Comparison of ENCODE assay signal across 13 mouse cellular contexts in the genomic region with DNA sequence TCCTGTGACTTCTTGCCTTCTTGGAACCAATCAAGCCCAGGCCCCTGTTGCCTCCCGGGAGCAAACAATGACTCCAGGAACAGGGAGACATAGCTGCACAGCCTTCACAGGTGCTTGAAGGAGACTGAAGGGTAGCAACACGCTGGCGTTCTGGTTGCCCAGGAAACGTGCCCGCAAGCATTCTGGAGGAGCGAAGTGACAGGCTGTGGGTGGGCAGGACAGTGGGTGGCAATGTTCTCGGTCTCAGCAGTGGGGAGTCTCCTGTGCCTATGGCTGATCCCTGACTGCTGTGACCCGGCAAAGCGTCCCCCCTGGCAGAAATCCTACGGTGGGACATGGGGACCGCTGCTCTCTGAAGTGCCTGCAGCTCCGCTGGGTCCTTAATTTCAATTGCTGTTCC. TPM values are rescaled to one million over a fixed set of nuclear protein-coding genes. Genes with fewer than 3 reads are reported as not detected.
DNase-seq lines count a peak whose midpoint lies in the region; ATAC-seq and TF ChIP-seq lines count a peak whose summit lies in the region.
"Had no signal": no experiment of that assay in that cellular context is flagged by ENCODE, and none has a peak within 500 bp of the region (broad histone marks: within the 10 kb centered on the region; RNA-seq: fewer than 3 reads in every experiment).

No protein-coding gene starts in this region.

- peak overlapping the region; percentile 21; the same call in 1 of the 2 replicates for H3K4me2 ChIP-seq in hindbrain, embryonic 13.5 days
- H3K4me2 ChIP-seq: heart, embryonic 12.5 days; limb, embryonic 12.5 days had no signal

- no peaks in the 10 kb centered on the region for H3K9me3 ChIP-seq in hindbrain, embryonic 13.5 days
- H3K9me3 ChIP-seq: heart, embryonic 12.5 days; limb, embryonic 12.5 days had no signal

- no peak for TF ChIP-seq CTCF in kidney, adult 2 months (conservative IDR thresholded peaks at IDR 0.05; ENCODE audit: insufficient read depth, insufficient read length, low read depth, low read length)
- no peak for TF ChIP-seq CTCF in left cerebral cortex, adult 2 months (IDR thresholded peaks at IDR 0.05)

- H3K4me3 ChIP-seq in kidney, adult 2 months (ENCODE audit: insufficient read depth, low read depth, low read length): no peak overlapping the region
- H3K4me3 ChIP-seq in hindbrain, embryonic 13.5 days: no peak overlapping the region
- H3K4me3 ChIP-seq in left cerebral cortex, adult 2 months: no peak overlapping the region
- H3K4me3 ChIP-seq: erythroblast, embryonic 14.5 days; heart, embryonic 12.5 days; limb, embryonic 12.5 days had no signal

- H3K27ac ChIP-seq in kidney, adult 2 months (ENCODE audit: insufficient read depth, low read depth, low read length): no peak overlapping the region
- H3K27ac ChIP-seq in hindbrain, embryonic 13.5 days: peak overlapping the region; percentile 40
- peak overlapping the region; percentile 96 for H3K27ac ChIP-seq in left cerebral cortex, adult 2 months
- H3K27ac ChIP-seq: limb, embryonic 12.5 days had no signal

- no peak for ATAC-seq in hindbrain, embryonic 13.5 days (ENCODE audit: low FRiP score)

- DNase-seq in kidney, adult 2 months: peak; percentile 22
- no peak for DNase-seq in kidney, adult 8-10 months
- DNase-seq in left cerebral cortex, adult 2 months (ENCODE audit: extremely low spot score in 1 of 2, low spot score in 2 of 2): peak; percentile 84 to 85
- DNase-seq in right cerebral cortex, postnatal 10 days (ENCODE audit: low spot score in 2 of 2): peak; percentile 90 to 93
- no peak for DNase-seq in yolk sac, embryonic 10.5 days (ENCODE audit: low spot score)
- DNase-seq in heart, postnatal 4 days: no peak
- DNase-seq in urinary bladder, adult 2 months (ENCODE audit: low spot score): no peak
- DNase-seq: cerebellum, adult 11-12 months; lung, postnatal 4 days had no signal

- WGBS in kidney, adult 2 months: 55% methylated on average over 12 of the region's 12 CpGs
- WGBS in hindbrain, embryonic 13.5 days: 32% methylated on average over 12 of the region's 12 CpGs

- no peak for TF ChIP-seq POLR2A in kidney, adult 2 months (IDR thresholded peaks at IDR 0.05; ENCODE audit: low read depth, low read length)

- H3K27me3 ChIP-seq in kidney, adult 2 months (replicated peaks; ENCODE audit: control insufficient read depth, insufficient read depth, low read length): no peaks in the 10 kb centered on the region
- no peaks in the 10 kb centered on the region for H3K27me3 ChIP-seq in hindbrain, embryonic 13.5 days

- H3K4me1 ChIP-seq in kidney, adult 2 months (ENCODE audit: control insufficient read depth, insufficient read depth, low read length): no peaks in the 10 kb centered on the region
- H3K4me1 ChIP-seq in hindbrain, embryonic 13.5 days (replicated peaks): peaks cover 74% of the 10 kb centered on the region
- H3K4me1 ChIP-seq: heart, embryonic 12.5 days had no signal

- H3K9ac ChIP-seq in hindbrain, embryonic 13.5 days: no peak overlapping the region
- H3K9ac ChIP-seq: heart, embryonic 12.5 days; limb, embryonic 12.5 days had no signal

- intact Hi-C loops in left cerebral cortex, adult 2 months (cut with DNase I): loop anchor here (1.0 to 2.0 kb wide), 2 partner anchors 14 to 21 kb away; no protein-coding TSS in a partner anchor

- no peaks in the 10 kb centered on the region for H3K36me3 ChIP-seq in kidney, adult 2 months (ENCODE audit: control insufficient read depth, insufficient read depth, low read length)
- H3K36me3 ChIP-seq in hindbrain, embryonic 13.5 days: no peaks in the 10 kb centered on the region
- H3K36me3 ChIP-seq: heart, embryonic 12.5 days; limb, embryonic 12.5 days had no signal

RNA-seq across cellular contexts. Expression of gene Ajap1, which starts 43.6 kb away (rescaled TPM):
- 0.16 and 0.48 TPM in 2 replicates for polyA plus RNA-seq in kidney, adult 2 months (2012; rRNA removed)
- 19.5 TPM in 2 replicates for polyA plus RNA-seq in hindbrain, embryonic 13.5 days (2015; fragmentation: Nextera tagmentation; extraction: Ambion mirVana)
- total RNA-seq in left cerebral cortex, adult 2 months (2021): 10 to 100 TPM; 54.5 to 58.6 TPM
- total RNA-seq in heart, postnatal 4 days (2021): under 1 TPM; 0.09 to 0.50 TPM
- polyA plus RNA-seq in urinary bladder, adult 2 months (2012; rRNA removed): 0.32 and 0.37 TPM in 2 replicates
- polyA plus RNA-seq: erythroblast, embryonic 14.5 days had no signal

Comparison
In these comparisons a context has a peak if more than half of its experiments do, and no peak if none do; other contexts are left out.
1. DNase-seq: peak in kidney, adult 2 months (single experiment), left cerebral cortex, adult 2 months (2 of 2) and right cerebral cortex, postnatal 10 days (2 of 2); none in kidney, adult 8-10 months (0 of 2), yolk sac, embryonic 10.5 days (single experiment), heart, postnatal 4 days (single experiment) and urinary bladder, adult 2 months (single experiment).
2. RNA of gene Ajap1, which starts 43.6 kb away (polyA plus RNA-seq): 19.5 TPM in hindbrain, embryonic 13.5 days; 0.32 to 0.37 TPM in urinary bladder, adult 2 months and 0.16 to 0.48 TPM in kidney, adult 2 months; every median in the first group is over 10 times any median in the second.